Mouse (Mus musculus): Measurements from ENCODE around the gene Nkiras1. TPM values are rescaled to one million over a fixed set of nuclear protein-coding genes. Genes with fewer than 3 reads are reported as not detected.

Gene Nkiras1
- 1.3 and 1.9 TPM in 2 replicates for polyA plus RNA-seq (2012; rRNA removed)

DNA sequence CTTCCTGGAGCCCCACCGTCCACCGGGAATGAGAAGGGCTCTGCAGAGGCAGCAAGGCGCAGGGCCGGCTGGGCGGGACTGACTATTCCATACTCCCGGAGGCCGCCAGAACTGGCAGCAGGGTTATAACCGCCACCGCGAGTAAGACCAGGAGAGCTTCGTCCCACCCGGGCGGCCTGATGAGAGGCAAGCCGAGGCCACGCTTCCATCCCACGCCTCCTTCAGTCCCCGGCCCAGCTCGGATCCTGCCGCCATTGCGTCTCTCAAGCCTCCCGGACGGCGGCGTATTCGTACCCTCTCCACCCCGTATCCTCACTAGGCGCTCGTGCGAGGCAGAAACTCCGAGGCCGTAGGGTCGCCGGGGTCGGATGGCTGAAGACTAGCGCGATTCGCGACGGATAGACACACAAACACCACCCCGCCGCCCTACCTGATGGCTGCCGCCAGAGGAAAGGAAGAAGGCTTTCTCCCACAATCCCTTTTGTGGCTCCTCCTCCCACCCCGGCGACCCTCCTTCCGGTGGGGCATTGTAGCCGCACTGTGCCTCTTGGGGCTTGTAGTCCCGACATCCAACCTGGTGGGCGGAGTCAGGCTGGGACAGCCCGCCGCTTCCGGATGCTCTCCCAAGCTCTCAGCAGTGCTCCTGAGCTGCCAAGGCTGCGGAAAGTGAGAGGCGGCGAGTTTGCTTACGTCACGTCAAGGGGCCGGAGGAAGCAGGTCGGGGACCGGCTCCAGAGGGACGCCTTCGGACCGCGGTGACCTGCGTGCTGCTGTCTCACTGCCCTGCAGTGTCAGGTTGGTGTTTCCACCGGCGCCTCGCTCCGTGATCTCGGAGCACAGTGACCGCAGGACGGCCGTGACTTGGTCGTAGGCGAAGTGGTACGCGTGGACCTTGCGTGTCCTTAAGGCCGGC lies at the start of gene Nkiras1, which contains the start of gene Rpl15:
Gene Nkiras1 (plus strand): TSS at position 608 of the 913 bp plus-strand sequence.
Gene Rpl15 (minus strand): TSS at position 863 of the 913 bp plus-strand sequence.

DNA sequence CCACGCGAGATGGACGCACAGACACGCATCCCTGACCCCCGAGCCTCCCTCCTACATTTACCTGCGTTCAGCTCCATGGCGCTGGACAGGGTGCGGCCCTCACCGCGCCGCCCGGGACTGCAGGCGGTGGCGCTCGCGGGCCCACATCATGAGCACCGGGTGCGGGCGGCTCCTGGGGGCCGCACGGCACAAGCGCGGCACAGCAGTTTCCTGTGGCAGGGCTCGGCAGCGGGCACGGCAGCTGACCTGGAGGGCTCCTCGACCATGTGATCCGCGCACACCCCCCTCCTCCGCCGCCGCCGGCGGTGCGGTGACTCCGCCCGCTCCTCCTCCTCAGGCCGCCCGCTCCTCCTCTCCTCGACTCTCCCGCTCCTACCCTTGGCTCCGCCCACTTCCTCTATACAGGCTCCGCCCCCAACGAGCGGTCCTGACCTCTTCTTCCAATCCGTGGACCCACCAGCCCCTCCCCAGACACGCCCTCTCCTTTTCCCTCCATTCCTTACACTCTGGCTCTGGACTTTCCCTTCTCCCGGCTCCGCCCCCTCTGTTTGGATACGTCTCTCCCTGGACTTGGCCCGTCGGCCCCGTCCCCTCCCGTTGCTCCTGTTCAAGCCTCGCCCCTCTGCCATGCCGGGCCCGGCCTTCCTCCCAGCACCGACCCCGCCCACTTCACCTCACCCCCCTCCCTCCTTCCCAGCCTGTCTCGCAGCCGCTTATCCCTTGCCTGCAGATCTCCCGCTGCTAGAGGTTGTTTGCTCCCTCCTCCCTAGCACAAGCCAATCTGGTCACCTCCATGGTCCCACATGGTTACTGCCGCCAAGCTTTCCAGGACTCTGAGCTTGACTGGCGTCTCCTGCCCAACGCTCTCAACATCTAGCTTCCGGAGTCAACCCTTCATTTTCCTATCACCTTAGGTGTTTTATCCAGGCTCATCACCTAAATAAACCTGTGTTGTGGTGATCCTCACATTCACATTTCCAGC lies 31.9 kb upstream of the Nkiras1 start, which contains the start of gene Nr1d2:
Gene Nr1d2 (minus strand): TSS at position 378 of the 982 bp plus-strand sequence.

DNA sequence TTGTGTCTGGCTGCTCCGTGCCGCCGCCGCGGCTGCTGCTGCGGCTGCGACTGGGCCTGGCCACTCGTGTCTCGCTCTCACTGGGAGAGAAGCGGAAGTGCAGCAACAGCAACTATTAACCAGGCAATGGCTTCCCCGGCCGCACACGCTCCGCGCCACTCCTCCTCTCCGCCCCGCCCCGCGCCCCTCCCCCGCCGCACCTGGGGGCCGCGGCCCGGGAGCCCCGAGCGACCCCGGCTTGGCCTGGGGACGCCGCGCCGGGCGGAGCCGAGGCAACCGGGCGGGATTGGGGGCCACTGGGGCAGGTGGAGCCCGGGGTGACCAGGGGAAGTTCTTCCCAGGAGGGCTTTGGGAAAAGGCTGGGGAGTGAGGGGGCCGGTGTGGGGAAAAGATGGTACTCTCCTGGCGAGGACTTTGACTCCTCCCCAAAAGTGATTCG lies 60.8 kb downstream of the Nkiras1 start, which contains the start of gene Ube2e1:
Gene Ube2e1 (minus strand): TSS at position 167 of the 439 bp plus-strand sequence.

Other genes with a start within 250 kb of the Nkiras1 start
- 27.9 and 36.9 TPM in 2 replicates for gene Nr1d2, start 32.0 kb upstream of the Nkiras1 start, polyA plus RNA-seq (2012; rRNA removed)
- gene Rpl15, start 255 bp downstream of the Nkiras1 start, polyA plus RNA-seq (2012; rRNA removed): 227 and 364 TPM in 2 replicates
- 11.0 and 12.5 TPM in 2 replicates for gene Ube2e1, start 60.7 kb downstream of the Nkiras1 start, polyA plus RNA-seq (2012; rRNA removed)